Mouse (Mus musculus) kidney, adult 2 months (tissue): ENCODE results near the gene Klhl13.

ENCODE experiments used
- CTCF ChIP-seq: fragments of 200-500 bp; conservative IDR thresholded peaks from 2 replicates; pipeline ENCODE4 v1.5.1; 2011; ENCODE audit warnings: low read depth, mild to moderate bottlenecking, control low read depth, low read length, moderate library complexity, mixed read lengths; ENCODE audit not compliant: insufficient read depth, insufficient read length
- POLR2A ChIP-seq: fragments of 200-500 bp; IDR thresholded peaks from one replicate; pipeline ENCODE4 v1.6.1; 2011; ENCODE audit warnings: low read depth, low read length, control low read depth

DNA sequence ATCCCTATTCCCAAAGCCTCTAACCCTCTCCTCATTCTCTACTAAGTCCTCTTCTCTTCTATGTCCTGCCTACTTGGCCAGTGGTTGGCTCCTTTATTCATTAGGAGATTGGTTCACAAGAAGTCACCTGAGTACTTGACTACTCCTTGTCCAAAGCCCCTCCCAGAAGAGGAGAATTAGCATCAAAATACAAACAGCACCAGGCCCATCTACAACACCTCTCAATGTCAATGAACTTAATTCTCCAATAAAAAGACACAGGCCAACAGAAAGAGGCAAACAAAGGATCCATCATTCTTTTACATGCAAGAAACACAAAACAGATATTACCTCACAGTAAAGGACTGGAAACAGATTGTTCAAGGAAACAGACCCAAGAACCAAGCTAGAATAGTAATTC is 46.0 kb downstream of the Klhl13 start:
- TF ChIP-seq POLR2A = no peak
- TF ChIP-seq CTCF = no peak
